In genomic region chr19:26661198-26661597, GRCm38 (mm10) we compare ENCODE assay signal across 24 mouse cellular contexts. TPM values are rescaled to one million over a fixed set of nuclear protein-coding genes. Genes with fewer than 3 reads are reported as not detected.
A peak's percentile ranks its signal among the peaks of the same experiment; 100 is the strongest.
DNase-seq lines count a peak whose midpoint lies in the region; ATAC-seq and TF ChIP-seq lines count a peak whose summit lies in the region.
"Had no signal": no experiment of that assay in that cellular context is flagged by ENCODE, and none has a peak within 500 bp of the region (broad histone marks: within the 10 kb centered on the region; RNA-seq: fewer than 3 reads in every experiment).

No protein-coding gene starts in this region.

- WGBS in heart, postnatal 0 days: 88% methylated on average over 3 of the region's 3 CpGs

- H3K4me3 ChIP-seq in gastrocnemius, adult 2 months: no peak overlapping the region
- no peak overlapping the region for H3K4me3 ChIP-seq in heart, postnatal 0 days (ENCODE audit: low read depth, low read length)
- no peak overlapping the region for H3K4me3 ChIP-seq in layer of hippocampus, adult 2 months
- H3K4me3 ChIP-seq: embryonic facial prominence, embryonic 12.5 days; embryonic facial prominence, embryonic 15.5 days; heart, embryonic 10.5 days had no signal

- H3K9me3 ChIP-seq in heart, postnatal 0 days (replicated peaks; ENCODE audit: control insufficient read depth, low read length): no peaks in the 10 kb centered on the region
- H3K9me3 ChIP-seq: embryonic facial prominence, embryonic 12.5 days; embryonic facial prominence, embryonic 15.5 days; heart, embryonic 10.5 days had no signal

- intact Hi-C loops in gastrocnemius, adult 2 months (cut with DNase I): no loop called here

- peak; percentile 16; the same call in 1 of the 2 replicates for TF ChIP-seq CTCF in gastrocnemius, adult 2 months (IDR thresholded peaks at IDR 0.05)
- TF ChIP-seq CTCF in heart, postnatal 0 days (IDR thresholded peaks at IDR 0.05; ENCODE audit: low read depth): peak; percentile 12; the same call in 1 of the 2 replicates
- peak; percentile 21 for TF ChIP-seq CTCF in layer of hippocampus, adult 2 months (conservative IDR thresholded peaks at IDR 0.05)

- no peaks in the 10 kb centered on the region for H3K4me1 ChIP-seq in heart, postnatal 0 days (ENCODE audit: control insufficient read depth, insufficient read depth)
- H3K4me1 ChIP-seq: embryonic facial prominence, embryonic 15.5 days had no signal

- H3K27ac ChIP-seq in gastrocnemius, adult 2 months: no peak overlapping the region
- no peak overlapping the region for H3K27ac ChIP-seq in heart, postnatal 0 days (ENCODE audit: low read depth)
- no peak overlapping the region for H3K27ac ChIP-seq in layer of hippocampus, adult 2 months
- H3K27ac ChIP-seq: embryonic facial prominence, embryonic 12.5 days; embryonic facial prominence, embryonic 15.5 days; heart, embryonic 10.5 days; hindbrain, embryonic 14.5 days; hindbrain, postnatal 0 days had no signal

- no peak overlapping the region for H3K4me2 ChIP-seq in heart, postnatal 0 days (ENCODE audit: low read depth, low read length)
- H3K4me2 ChIP-seq: embryonic facial prominence, embryonic 12.5 days; embryonic facial prominence, embryonic 15.5 days; hindbrain, embryonic 14.5 days had no signal

- peaks cover 3% of the 10 kb centered on the region; the same call in 1 of the 2 replicates for H3K36me3 ChIP-seq in heart, postnatal 0 days (replicated peaks; ENCODE audit: control insufficient read depth, insufficient read depth, low read length)
- H3K36me3 ChIP-seq: embryonic facial prominence, embryonic 12.5 days; heart, embryonic 10.5 days had no signal

- DNase-seq in gastrocnemius, adult 2 months: no peak
- DNase-seq in gastrocnemius, postnatal 10 days: no peak
- no peak for DNase-seq in heart, postnatal 0 days (ENCODE audit: low spot score)
- no peak for DNase-seq in heart, adult 18-20 months
- DNase-seq in layer of hippocampus, adult 2 months (ENCODE audit: low spot score in 2 of 2): no peak
- DNase-seq in layer of hippocampus, postnatal 10 days (ENCODE audit: low spot score in 2 of 2): no peak
- DNase-seq: adrenal gland, adult 8-10 months; adrenal gland, postnatal 25 days; B cell, adult 2 months; cerebellum, adult 11-12 months; cerebellum, adult 9-10 months; forebrain, postnatal 0 days; gastrocnemius, postnatal 36 days; heart, postnatal 10 days; heart, postnatal 4 days; kidney, adult 8-10 months had no signal

- H3K27me3 ChIP-seq in heart, postnatal 0 days (ENCODE audit: control insufficient read depth, insufficient read depth, low read length): no peaks in the 10 kb centered on the region
- H3K27me3 ChIP-seq: embryonic facial prominence, embryonic 12.5 days; embryonic facial prominence, embryonic 15.5 days had no signal

- no peak overlapping the region for H3K9ac ChIP-seq in heart, postnatal 0 days (replicated peaks; ENCODE audit: low read depth, low read length)
- H3K9ac ChIP-seq: embryonic facial prominence, embryonic 12.5 days; embryonic facial prominence, embryonic 15.5 days; forebrain, postnatal 0 days; hindbrain, embryonic 14.5 days had no signal

- ATAC-seq in heart, postnatal 0 days (ENCODE audit: insufficient read depth, low read depth): no peak
- ATAC-seq: forebrain, embryonic 14.5 days; forebrain, postnatal 0 days; hindbrain, postnatal 0 days; inflammation-experienced regulatory T-cells, adult 6 months; intestine, embryonic 16.5 days had no signal

- TF ChIP-seq EP300 in heart, postnatal 0 days (IDR thresholded peaks at IDR 0.05; ENCODE audit: low read depth): no peak

RNA-seq across cellular contexts. Expression of gene Smarca2, which starts 56.3 kb away (rescaled TPM):
- total RNA-seq in gastrocnemius, adult 2 months (2021): 10 to 100 TPM; 42.9 to 59.8 TPM
- total RNA-seq in gastrocnemius, postnatal 10 days (2021): 10 to 100 TPM; 47.1 to 50.7 TPM
- total RNA-seq in heart, postnatal 0 days (2014; rRNA removed; ENCODE audit: low replicate concordance): 50.1 and 56.9 TPM in 2 replicates
- 21.3 and 21.7 TPM in 2 replicates for polyA plus RNA-seq in heart, postnatal 0 days (2015; fragmentation: Nextera tagmentation; extraction: Ambion mirVana)
- 10 to 100 TPM; 68.5 to 70.4 TPM for total RNA-seq in heart, adult 18-20 months (2021)
- 100 to 1,000 TPM; 204 to 221 TPM for total RNA-seq in layer of hippocampus, adult 2 months (2021)
- 100 to 1,000 TPM; 150 to 169 TPM for total RNA-seq in layer of hippocampus, postnatal 10 days (2021)
